Mouse (Mus musculus) heart, adult 18-20 months (tissue): ENCODE measurements around the gene Nrn1l. TPM values are rescaled to one million over a fixed set of nuclear protein-coding genes. Genes with fewer than 3 reads are reported as not detected.

Experiments
- total RNA-seq, 2 experiments: library from RNA; stranded (reverse); gene quantifications; 2 replicates each; pipeline ENCODE4 v1.2.3; 2021

The Nrn1l gene
- total RNA-seq, 2 experiments from 2014 or later = 0.77 to 1.0 TPM

Other genes with a start within 250 kb of the Nrn1l start
- gene Carmil2, start 207.3 kb upstream of the Nrn1l start, total RNA-seq = 1 to 10 TPM in 1 of 2 experiments, under 1 TPM in 1; 0.12 to 1.1 TPM
- gene Acd, start 192.5 kb upstream of the Nrn1l start, total RNA-seq = 10 to 100 TPM; 11.0 to 12.6 TPM
- 1 to 10 TPM; 7.3 to 7.8 TPM for gene Pard6a, start 192.4 kb upstream of the Nrn1l start, total RNA-seq
- gene 4933405L10Rik, start 185.9 kb upstream of the Nrn1l start, total RNA-seq = not detected
- 1 to 10 TPM; 1.3 TPM for gene Enkd1, start 185.4 kb upstream of the Nrn1l start, total RNA-seq
- gene Gfod2, start 134.9 kb upstream of the Nrn1l start, total RNA-seq = 1 to 10 TPM; 3.8 to 4.5 TPM
- 10 to 100 TPM; 18.1 to 18.6 TPM for gene Ranbp10, start 66.2 kb upstream of the Nrn1l start, total RNA-seq
- gene Tsnaxip1, start 65.8 kb upstream of the Nrn1l start, total RNA-seq = not detected
- 1 to 10 TPM; 2.2 to 2.5 TPM for gene Cenpt, start 40.3 kb upstream of the Nrn1l start, total RNA-seq
- 10 to 100 TPM; 27.5 to 27.8 TPM for gene Thap11, start 38.4 kb upstream of the Nrn1l start, total RNA-seq
- 10 to 100 TPM; 27.0 to 43.8 TPM for gene Nutf2, start 33.0 kb upstream of the Nrn1l start, total RNA-seq
- 10 to 100 TPM; 23.0 to 25.7 TPM for gene Edc4, start 12.7 kb upstream of the Nrn1l start, total RNA-seq
- gene Pskh1, start 6.9 kb downstream of the Nrn1l start, total RNA-seq = 10 to 100 TPM; 15.6 to 18.1 TPM
- gene Ctrl, start 40.3 kb downstream of the Nrn1l start, total RNA-seq = not detected
- 10 to 100 TPM; 72.5 to 92.1 TPM for gene Psmb10, start 44.9 kb downstream of the Nrn1l start, total RNA-seq
- gene Lcat, start 49.8 kb downstream of the Nrn1l start, total RNA-seq = under 1 TPM; 0.49 to 0.57 TPM
- 10 to 100 TPM; 27.2 to 38.1 TPM for gene Slc12a4, start 72.5 kb downstream of the Nrn1l start, total RNA-seq
- gene Dpep3, start 85.9 kb downstream of the Nrn1l start, total RNA-seq = not detected
- 10 to 100 TPM in 1 of 2 experiments, 1 to 10 TPM in 1; 8.3 to 10.1 TPM for gene Dus2, start 97.8 kb downstream of the Nrn1l start, total RNA-seq
- gene Dpep2nb, start 112.4 kb downstream of the Nrn1l start, total RNA-seq = not detected
- 10 to 100 TPM; 11.2 to 12.1 TPM for gene Ddx28, start 118.3 kb downstream of the Nrn1l start, total RNA-seq
- gene Nfatc3, start 165.3 kb downstream of the Nrn1l start, total RNA-seq = 10 to 100 TPM; 17.4 to 20.5 TPM
- 1 to 10 TPM in 1 of 2 experiments, under 1 TPM in 1; 0.35 to 1.4 TPM for gene Esrp2, start 243.4 kb downstream of the Nrn1l start, total RNA-seq